Mouse (Mus musculus) thymus, adult 2 months (tissue): Measurements from ENCODE around the gene Lingo3. TPM values are rescaled to one million over a fixed set of nuclear protein-coding genes. Genes with fewer than 3 reads are reported as not detected.

ENCODE experiments used
- DNase-seq: peaks from one replicate; pipeline ENCODE4 v3.0.0; 2021
- H3K27ac ChIP-seq: fragments of 200-500 bp; 2 replicates; pipeline ENCODE4 v1.5.1; 2012; ENCODE audit warnings: low read length, control low read depth; ENCODE audit not compliant: control insufficient read depth, insufficient read depth
- H3K27me3 ChIP-seq: fragments of 200-500 bp; 2 replicates; pipeline ENCODE4 v1.6.1; 2012; ENCODE audit warnings: mild to moderate bottlenecking, low read length, moderate library complexity, mixed read lengths; ENCODE audit not compliant: control insufficient read depth, insufficient read depth
- H3K36me3 ChIP-seq: fragments of 200-500 bp; 2 replicates; pipeline ENCODE4 v1.6.1; 2012; ENCODE audit warnings: mild to moderate bottlenecking, low read length, moderate library complexity; ENCODE audit not compliant: control insufficient read depth, insufficient read depth
- H3K4me1 ChIP-seq: fragments of 200-500 bp; replicated peaks from 2 replicates; pipeline ENCODE4 v1.6.1; 2012; ENCODE audit warnings: low read length; ENCODE audit not compliant: control insufficient read depth, insufficient read depth
- H3K4me3 ChIP-seq: fragments of 200-500 bp; 2 replicates; pipeline ENCODE4 v1.5.1; 2012; ENCODE audit warnings: mild to moderate bottlenecking, low read length, control low read depth, moderate library complexity; ENCODE audit not compliant: control insufficient read depth, insufficient read depth
- CTCF ChIP-seq: fragments of 200-500 bp; IDR thresholded peaks from 2 replicates; pipeline ENCODE4 v1.5.1; 2012; ENCODE audit warnings: mild to moderate bottlenecking, control low read depth, low read length, moderate library complexity, borderline replicate concordance; ENCODE audit not compliant: control insufficient read depth, poor library complexity, insufficient read depth; ENCODE audit errors: extremely low read depth
- POLR2A ChIP-seq: fragments of 200-500 bp; IDR thresholded peaks from 2 replicates; pipeline ENCODE4 v1.6.1; 2012; ENCODE audit warnings: mild to moderate bottlenecking, low read length, control low read depth, moderate library complexity; ENCODE audit not compliant: control insufficient read depth, poor library complexity, insufficient read depth; ENCODE audit errors: extremely low read depth
- WGBS: fragments of 180-500 bp; shearing (Covaris S2); methylation state at CpG from one replicate; pipeline ENCODE4 v1.1.7; 2018; 5-methylcytosine and 5-hydroxymethylcytosine counted together
- polyA plus RNA-seq: library from polyadenylated mRNA; depleted of rRNA; stranded (reverse); fragments of >200 nt; gene quantifications from 2 replicates; pipeline ENCODE4 v1.2.3, GENCODE M21; 2012

Gene Lingo3
- polyA plus RNA-seq, 1 experiment, result 1.0 TPM

DNA sequence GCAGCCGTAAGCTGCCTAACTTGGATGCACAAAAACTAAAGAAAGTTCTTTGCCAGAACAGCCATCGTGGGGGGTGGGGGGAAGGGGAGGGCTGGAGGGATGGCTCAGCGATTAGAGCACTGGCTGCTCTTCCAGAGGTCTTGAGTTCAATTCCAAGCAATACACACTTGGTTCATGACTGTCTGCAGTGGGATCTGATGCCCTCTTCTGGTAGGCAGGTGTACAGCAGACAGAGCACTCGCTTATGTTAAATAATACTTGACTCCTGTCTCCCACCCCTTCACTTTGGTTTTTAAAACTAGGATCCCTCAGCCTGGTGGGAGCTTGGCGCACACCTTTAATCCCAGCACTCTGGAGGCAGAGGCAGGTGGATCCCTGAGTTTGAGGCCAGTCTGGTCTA is 32.2 kb upstream of the Lingo3 start:
- peak; percentile 65 for DNase-seq

DNA sequence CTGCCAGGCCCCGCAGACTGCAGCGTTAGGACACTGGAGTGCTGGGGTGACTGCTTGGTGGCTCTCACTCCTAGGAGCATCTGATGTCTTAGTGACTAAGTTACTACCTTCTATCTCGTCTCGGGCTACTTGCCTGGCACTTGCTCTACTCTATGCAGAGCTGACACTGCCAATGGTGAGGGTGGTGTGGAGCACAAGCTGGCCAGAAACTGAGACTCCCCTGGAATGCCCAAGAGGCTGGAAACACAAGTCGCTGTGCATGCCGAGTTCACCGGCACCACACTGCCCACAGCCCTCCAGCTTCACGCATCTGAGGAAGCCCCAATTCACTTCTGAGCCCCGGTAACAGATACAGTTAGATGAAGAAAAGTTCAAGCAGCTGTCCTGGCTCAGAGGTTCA is 30.2 kb upstream of the Lingo3 start:
- no peak for TF ChIP-seq POLR2A
- TF ChIP-seq CTCF, result no peak
- no peaks in the 10 kb centered on the region for H3K36me3 ChIP-seq
- no peak overlapping the region for H3K4me3 ChIP-seq
- WGBS, result 92% methylated on average over 9 of the region's 9 CpGs
- no peaks in the 10 kb centered on the region; the same call in 1 of the 2 replicates for H3K4me1 ChIP-seq
- no peak overlapping the region for H3K27ac ChIP-seq
- DNase-seq, result no peak
- H3K27me3 ChIP-seq, result no peaks in the 10 kb centered on the region

More for the DNA sequence above, 32.2 kb upstream of the Lingo3 start:
- whole genome bisulfite sequencing, result 30% methylated on average over 5 of the region's 5 CpGs
- H3K36me3 ChIP-seq, result no peaks in the 10 kb centered on the region
- no peak overlapping the region for H3K4me3 ChIP-seq
- H3K27ac ChIP-seq, result no peak overlapping the region
- no peaks in the 10 kb centered on the region for H3K27me3 ChIP-seq
- TF ChIP-seq POLR2A, result no peak
- no peak for TF ChIP-seq CTCF
- H3K4me1 ChIP-seq, result no peaks in the 10 kb centered on the region; the same call in 1 of the 2 replicates

DNA sequence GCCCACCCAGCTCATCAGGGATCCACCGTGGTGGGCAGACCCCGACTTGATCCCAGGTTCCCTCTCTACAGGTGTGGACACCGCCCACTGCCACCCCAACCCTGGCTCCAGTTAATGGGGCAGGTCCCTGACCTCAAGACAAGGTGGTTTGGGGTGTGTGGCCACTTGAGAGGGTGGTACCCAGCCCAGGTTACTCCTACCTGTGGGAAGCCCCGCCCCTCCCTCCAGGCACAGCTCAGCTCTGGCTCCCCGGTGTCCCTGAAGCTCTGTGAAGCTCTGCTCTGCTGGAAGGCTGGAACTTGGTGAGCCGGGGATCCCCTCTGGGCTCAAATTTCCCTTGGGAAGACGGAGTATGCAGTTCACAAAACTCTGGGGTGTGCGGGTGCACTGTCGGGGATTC is 27.7 kb upstream of the Lingo3 start, which contains the start of gene Tmprss9:
TSS of gene Tmprss9 (plus strand) at position 268 of the 400 bp plus-strand sequence.
- no peak for DNase-seq
- H3K27me3 ChIP-seq, result no peaks in the 10 kb centered on the region
- H3K36me3 ChIP-seq, result no peaks in the 10 kb centered on the region
- no peak within 1 kb of the TSS for H3K4me3 ChIP-seq
- no peak for TF ChIP-seq POLR2A
- no peak for TF ChIP-seq CTCF
- no peaks in the 10 kb centered on the region for H3K4me1 ChIP-seq
- H3K27ac ChIP-seq, result no peak within 1 kb of the TSS
- 43% methylated on average over 9 of the region's 9 CpGs for WGBS

DNA sequence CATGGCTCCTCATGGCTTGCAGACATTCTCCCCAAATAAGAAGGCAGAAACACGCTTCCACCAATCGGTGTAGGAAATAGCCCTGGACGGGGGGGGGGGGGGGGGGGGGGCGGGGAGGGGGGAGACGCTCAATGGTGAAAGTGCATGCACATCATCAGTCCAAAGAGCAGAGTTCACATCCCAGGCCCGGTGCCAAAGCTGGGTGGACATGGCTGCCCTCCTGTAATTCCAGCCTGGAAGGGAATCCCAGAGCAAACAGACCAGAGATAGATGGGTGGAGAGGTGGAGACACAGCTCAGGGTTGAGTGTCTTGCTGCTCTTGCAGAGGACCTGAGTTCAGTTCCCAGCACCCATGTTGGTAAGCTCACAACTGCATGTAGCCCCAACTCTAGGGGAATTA is 27.2 kb upstream of the Lingo3 start:
- Histone ChIP-seq H3K4me3 (no peak overlapping the region), H3K27ac (no peak overlapping the region), H3K27me3 (no peaks in the 10 kb centered on the region), H3K4me1 (no peaks in the 10 kb centered on the region), H3K36me3 (no peaks in the 10 kb centered on the region)
- TF ChIP-seq POLR2A (no peak), CTCF (no peak)
- WGBS, result 70% methylated on average over 3 of the region's 6 CpGs
- no peak for DNase-seq

DNA sequence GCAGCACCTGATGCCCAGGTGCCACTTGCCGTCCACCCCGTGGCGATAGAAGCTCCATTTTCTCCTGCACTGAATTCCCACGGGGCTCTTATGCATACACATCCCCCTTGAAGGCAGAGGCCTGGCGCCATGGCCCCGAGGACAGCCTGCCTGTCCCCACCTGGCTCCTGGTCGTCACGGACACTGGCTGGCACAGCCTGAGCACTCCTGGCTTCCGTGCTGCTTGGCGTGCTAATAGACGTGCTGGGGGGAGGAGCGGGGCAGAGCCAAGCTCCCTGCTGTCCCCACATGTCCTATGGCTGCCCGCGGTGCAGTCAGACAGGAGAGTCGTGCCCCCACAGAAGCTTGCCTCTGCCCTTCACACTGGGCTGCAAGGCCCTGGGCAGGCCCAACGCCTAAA is 20.6 kb upstream of the Lingo3 start:
- Histone ChIP-seq H3K36me3 (no peaks in the 10 kb centered on the region), H3K4me3 (no peak overlapping the region), H3K4me1 (no peaks in the 10 kb centered on the region), H3K27ac (no peak overlapping the region), H3K27me3 (no peaks in the 10 kb centered on the region)
- WGBS, result 96% methylated on average over 16 of the region's 16 CpGs
- TF ChIP-seq CTCF, result no peak
- no peak for TF ChIP-seq POLR2A
- no peak for DNase-seq

DNA sequence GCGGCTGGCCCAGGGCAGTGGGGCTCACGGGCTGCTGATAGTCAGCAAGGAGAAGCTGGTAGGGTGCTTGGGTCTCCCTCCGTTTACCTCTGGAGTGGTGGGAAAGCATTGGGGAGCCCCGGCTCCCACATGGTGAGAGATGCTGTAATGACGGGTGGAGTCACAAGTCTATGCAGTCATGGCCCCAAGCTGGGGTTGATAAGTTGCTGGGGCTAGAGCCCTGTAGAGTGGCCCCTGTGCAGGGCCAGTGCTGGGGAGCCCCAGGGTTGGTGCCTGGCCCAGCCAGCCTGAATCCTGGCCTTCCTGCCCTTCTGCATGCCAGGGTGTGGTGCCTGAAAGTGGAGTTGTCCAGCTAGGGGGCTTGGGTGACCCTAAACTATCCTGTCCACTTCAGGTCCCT is 18.5 kb upstream of the Lingo3 start:
- Histone ChIP-seq H3K27ac (no peak overlapping the region), H3K4me3 (no peak overlapping the region), H3K4me1 (no peaks in the 10 kb centered on the region), H3K36me3 (no peaks in the 10 kb centered on the region), H3K27me3 (no peaks in the 10 kb centered on the region)
- TF ChIP-seq POLR2A, result no peak
- TF ChIP-seq CTCF, result no peak
- WGBS, result 98% methylated on average over 5 of the region's 5 CpGs
- DNase-seq, result no peak

DNA sequence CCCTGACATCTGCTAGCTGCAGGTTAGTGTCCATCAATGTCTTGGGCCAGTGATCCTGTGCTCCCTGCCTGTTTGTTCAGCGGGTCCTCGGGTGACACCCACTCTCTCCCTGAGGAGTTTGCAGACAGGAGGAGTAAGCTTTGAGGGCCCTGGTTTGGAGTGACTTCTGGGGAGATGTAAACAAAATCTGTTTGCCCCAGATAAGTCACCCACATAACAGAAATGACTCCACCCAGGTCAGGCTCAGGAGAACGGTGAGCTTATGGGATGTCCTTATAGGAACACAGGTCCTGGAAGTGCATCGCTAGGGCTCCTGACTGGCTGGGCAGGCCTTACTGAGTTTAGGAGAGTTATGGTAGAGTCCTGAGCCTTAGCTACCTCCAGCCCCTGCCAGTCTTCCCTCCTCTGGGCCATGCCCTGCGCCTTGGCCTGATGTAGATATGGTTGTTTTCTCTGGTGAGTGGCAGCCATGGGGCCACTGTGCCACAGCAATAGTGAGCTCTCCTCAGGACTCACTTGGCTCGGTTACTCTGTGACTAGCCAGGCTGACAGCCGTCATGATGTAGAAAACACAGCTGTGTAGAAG is 14.6 kb upstream of the Lingo3 start:
- DNase-seq, result no peak
- Histone ChIP-seq H3K27me3 (no peaks in the 10 kb centered on the region), H3K27ac (no peak overlapping the region), H3K4me1 (peaks cover 20% of the 10 kb centered on the region), H3K4me3 (no peak overlapping the region), H3K36me3 (no peaks in the 10 kb centered on the region)
- TF ChIP-seq CTCF, result no peak
- TF ChIP-seq POLR2A, result no peak
- 96% methylated on average over 7 of the region's 7 CpGs for WGBS
